Mouse (Mus musculus) neutrophil, adult 59 days (primary cell): ENCODE measurements around the gene Olfr1320. TPM values are rescaled to one million over a fixed set of nuclear protein-coding genes. Genes with fewer than 3 reads are reported as not detected.

ENCODE experiments used
- total RNA-seq, 2 experiments: library from RNA; stranded (reverse); gene quantifications; 1 replicate in 1 of 2; 2 replicates in 1 of 2; pipeline ENCODE4 v1.2.4; 2023

The Olfr1320 gene
- total RNA-seq, result not detected

DNA sequence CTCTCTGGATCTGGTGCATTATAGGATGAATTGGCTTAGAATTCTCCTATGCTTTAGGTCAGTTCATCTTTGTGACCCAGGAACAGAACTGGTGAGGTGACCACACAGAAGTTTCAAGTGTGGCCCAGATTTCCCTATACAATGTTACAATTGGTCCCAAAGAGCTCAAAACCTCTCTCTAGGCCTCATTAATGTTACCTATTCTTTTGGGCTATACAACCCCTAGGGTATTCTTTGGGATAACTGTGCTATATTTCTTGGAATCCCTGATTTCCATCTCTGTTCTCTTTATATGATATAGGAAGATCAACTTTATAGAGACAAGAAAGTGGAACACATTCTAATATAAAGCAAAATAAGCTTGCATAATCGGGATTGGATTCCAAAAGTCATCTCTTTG, at the start of gene Olfr1320:
Gene Olfr1320, plus strand, starts transcription at position 301 of the 400 bp plus-strand sequence.

Other genes with a start within 250 kb of the Olfr1320 start
- not detected for gene Arhgap36, start 208.4 kb upstream of the Olfr1320 start, total RNA-seq
- gene Olfr1321, start 62.7 kb downstream of the Olfr1320 start, total RNA-seq, result not detected
- gene Igsf1, start 125.4 kb downstream of the Olfr1320 start, total RNA-seq, result not detected
- gene Olfr1322, start 219.2 kb downstream of the Olfr1320 start, total RNA-seq, result not detected